Mouse (Mus musculus) thymus, postnatal 14 days (tissue): ENCODE measurements around the gene Ntan1.
"Not testable (repeated sequence)": the region's sequence is repeated elsewhere in the genome, so short reads cannot be mapped to it uniquely, and the experiment has no call there.

ENCODE experiments used
- DNase-seq: peaks from one replicate; pipeline ENCODE4 v3.0.0; 2021

Ntan1 gene

DNA sequence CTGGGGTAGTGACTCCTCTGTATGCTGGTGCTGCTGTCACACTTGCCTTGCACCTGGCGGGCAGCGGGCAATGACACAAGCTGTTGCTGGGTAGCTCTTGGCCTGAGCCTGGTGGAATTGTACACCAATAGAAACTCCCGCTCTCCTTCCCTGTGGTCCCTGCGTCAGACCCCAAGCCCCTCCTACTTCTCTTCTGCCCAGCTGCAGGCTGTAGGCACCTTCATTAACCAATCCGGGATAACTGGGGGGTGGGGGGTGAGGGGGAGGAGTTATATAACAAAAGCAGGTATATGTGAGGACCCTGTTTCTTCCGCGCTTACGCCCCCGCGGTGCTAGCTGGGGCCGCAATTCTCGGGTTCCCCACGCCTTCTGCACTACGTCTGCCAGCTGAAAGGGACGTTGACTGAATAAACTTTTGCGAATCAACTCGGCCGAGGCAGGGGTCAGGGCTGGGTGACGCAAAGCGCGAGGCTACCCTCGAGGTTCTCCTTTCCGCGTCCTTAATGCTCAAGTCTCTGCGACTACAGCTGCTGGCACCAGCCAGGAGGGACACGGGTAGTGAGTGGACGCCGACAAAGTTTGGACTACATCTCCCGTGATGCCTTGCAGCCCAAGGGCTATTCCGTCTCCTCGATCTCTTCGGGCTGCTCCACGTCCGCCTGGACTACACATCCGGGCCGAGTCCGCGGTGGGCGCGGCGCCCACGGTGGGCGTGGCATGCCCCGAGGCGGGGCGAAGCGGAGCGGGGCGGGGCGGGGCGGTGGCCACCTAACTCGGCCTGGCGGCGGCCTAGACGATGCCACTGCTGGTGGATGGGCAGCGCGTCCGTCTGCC, at the start of gene Ntan1:
Gene Ntan1 (plus strand): TSS at position 286 of the 834 bp plus-strand sequence.
- DNase-seq, result peak; percentile 95

DNA sequence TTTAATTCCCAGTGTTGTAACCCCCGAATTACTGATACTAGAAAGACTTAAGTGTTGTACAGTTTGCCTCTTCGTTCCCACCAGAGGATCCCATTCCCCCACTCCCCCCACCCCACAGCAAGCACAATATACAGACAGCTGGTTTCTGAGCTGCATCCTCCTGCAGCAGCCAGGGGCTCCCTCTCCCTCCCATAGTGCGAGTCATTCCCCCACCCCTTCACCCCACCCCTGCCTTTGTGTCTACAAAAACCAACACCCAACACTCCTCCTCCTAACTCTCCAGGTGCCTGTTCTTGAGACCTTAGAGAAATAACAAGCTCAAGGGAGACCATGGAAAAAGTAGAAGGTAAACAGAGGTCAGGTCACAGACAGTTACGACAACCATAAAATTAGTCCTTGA, 47.0 kb upstream of the Ntan1 start:
- DNase-seq, result not testable (repeated sequence)

DNA sequence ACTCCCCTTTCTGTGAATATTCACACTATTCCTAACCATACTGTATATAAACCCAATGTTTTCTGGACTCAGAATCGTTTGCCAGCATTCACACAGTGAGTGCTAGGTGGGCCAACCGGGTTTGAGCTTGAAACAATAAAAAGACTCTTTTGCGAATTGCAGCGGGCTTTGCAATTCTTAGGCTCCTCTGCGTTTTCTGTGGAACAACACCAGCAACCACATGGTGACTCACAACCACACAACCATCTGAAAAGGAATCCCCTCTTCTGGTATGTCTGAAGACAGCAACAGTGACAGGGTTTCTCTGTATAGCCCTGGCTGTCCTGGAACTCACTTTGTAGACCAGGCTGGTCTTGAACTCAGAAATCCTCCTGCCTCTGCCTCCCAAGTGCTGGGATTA, 46.6 kb upstream of the Ntan1 start:
- not testable (repeated sequence) for DNase-seq

DNA sequence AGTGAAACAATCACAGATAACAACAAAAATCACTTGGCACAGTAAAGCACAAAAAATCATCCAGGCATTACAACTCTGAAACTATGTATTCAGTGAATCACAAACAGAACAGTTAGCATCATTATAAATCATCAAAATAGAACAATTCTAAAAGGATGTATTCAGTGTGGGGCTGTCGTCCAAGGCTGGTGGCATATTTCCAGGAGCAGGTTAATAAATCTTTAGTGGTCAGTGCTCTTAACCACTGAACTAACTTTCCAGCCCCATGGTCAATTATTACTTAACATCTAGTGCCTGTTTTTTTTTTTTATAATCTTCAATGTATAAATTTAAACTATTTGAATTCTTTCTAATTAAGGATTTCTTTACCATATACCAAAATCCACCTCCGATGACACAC, 44.6 kb upstream of the Ntan1 start:
- not testable (repeated sequence) for DNase-seq

DNA sequence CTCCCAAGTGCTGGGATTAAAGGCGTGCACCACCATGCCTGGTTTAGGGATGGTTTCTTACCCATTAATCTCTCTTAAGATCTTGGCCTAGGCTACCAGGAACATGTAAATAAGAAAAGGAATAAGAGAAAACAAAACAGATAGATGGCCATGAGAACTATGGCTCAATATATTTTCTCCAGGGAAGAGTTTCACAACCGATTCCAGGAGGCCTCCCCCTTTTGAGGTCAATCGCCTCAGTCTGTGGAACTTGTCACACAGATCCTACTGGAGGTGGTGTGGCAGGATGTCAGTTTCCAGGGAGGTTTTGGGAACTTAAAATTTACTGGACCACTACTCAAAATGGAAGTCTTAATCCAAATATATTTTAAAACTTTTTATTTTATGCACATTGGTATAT, 44.0 kb upstream of the Ntan1 start:
- DNase-seq, result not testable (repeated sequence)

DNA sequence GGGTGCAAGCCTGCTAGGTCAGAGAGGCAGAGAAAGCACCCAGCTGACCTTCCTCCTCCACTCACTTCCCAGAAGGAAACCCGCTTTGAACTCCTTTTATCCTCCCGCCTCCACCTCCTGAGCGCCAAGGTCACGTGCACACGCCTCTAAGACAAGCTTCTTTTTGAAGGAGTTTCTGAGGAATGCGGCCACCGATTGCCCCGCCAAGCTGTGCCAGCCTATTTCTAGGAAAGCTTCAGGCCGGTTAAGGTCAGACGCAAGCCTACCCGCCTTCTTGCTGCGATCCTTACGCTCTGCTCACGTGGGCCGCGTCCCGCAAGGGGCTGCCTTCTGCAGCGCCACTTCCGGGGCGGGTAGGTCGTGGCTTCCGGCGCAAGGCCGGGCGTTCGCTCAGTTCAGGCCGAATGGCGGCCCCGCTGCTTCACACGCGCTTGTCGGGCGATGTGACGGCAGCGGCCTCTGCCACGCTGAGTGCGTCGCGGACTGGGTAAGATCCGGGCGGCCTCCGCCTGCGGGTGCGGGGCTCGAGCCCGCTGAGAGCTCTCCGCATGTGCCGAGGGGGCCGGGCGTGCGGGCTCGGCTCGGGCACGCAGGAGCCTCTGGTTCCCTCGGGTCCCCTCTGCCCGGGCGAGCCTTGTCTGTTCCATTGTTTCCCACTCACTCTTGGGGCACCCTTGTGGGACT, 38.1 kb upstream of the Ntan1 start, which contains the start of gene Rrn3:
Gene Rrn3 (plus strand): TSS at position 356 of the 684 bp plus-strand sequence.
- peak; percentile 89 for DNase-seq

DNA sequence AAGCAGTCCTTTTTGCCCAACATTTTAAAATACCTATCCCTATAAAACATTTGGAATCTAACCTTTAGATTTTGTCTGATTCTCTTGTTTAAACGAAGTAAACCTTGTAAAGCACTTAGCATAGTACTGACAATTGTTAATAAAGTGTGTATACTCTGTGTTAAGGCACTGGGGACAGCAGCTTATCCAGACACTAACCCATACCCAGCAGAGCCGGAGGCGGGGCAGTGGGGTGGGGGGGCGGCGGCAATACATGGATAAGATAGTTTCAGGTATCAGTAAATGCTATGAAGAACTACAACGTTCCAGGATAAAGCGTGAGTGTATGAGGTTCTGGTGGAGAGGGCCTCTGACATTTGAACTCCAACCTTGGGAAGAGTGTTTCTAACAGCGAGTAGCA, 37.4 kb upstream of the Ntan1 start:
- no peak for DNase-seq

- DNase-seq, result no peak
These were observed 32.7 kb upstream of the Ntan1 start for GRCm38 (mm10) chr16:13785932-13786331.

DNA sequence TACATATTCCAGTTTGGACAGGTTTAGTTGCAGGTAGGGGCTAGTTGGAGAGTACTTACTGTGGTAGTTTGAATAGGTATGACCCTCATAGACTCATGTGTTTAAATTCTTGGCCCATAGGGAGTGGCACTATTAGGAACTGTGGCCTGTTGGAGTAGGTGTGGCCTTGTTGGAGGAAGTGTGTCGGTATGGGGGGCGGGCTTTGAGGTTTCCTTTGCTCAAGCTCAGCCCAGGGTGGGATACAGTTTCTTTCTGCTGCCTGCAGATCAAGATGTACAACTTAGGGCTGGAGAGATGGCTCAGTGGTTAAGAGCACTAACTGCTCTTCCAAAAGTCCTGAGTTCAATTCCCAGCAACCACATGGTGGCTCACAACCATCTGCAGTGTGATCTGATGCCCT, 25.2 kb upstream of the Ntan1 start:
- DNase-seq, result not testable (repeated sequence)

DNA sequence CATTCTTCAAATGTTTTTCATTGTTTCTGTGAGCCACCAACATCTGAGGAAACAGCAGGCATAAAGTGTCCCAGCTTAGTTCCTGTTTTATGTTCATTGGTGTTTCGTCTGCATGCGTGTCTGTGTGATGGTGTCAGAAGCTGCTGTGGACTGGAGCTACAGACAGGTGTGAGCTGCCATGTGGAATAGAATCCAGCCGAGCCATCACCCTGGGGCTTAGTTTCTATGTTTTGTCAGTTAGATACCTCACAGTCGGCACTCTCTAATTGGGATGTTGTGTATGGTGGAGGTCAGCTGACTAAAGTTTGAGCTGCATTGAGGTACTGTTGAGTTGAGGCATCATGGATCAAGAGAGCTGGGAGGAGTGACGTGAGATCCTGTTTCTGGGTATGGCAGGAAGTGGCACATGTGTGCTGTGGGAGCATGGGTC, 21.9 kb upstream of the Ntan1 start:
- no peak for DNase-seq

DNA sequence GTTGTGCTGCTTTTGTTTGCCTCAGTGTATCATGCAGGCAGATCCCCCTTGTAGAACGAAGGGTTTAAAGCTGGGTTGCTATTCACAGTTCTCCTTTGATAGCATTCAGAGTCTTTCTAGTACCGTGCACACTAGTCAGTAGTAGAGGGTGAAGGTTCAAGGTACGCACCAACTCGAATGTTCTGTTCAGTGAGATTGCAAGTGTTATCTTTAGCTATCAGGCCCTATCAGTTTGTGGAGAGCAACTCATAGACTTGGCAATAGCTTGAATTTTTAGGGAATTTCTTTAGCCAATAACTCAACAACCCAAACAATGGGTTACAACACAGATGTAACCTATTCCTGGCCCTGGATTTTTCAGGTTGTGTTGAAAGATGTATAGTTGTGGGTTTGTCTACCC, 17.4 kb upstream of the Ntan1 start:
- no peak for DNase-seq

GRCm38 (mm10) chr16:13804666-13805065, 14.0 kb upstream of the Ntan1 start:
- no peak for DNase-seq

DNA sequence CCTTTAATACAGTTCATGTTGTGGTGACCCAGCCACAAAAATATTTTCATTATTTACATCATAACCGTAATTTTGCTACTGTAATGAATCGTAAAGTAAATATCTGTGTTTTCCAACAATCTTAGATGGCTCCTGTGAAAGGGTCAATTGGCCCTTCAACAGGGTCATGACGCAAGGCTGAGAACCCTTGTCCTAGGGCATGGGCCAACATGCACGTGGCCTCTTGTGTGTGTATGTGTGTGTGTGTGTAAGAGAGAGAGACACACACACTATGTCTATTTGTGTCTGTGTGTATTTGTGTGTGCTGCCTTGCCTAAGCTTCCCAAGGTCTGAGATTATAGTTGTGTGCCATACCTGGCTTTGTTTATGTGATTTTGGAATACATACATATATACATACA, 11.0 kb upstream of the Ntan1 start:
- no peak for DNase-seq

DNA sequence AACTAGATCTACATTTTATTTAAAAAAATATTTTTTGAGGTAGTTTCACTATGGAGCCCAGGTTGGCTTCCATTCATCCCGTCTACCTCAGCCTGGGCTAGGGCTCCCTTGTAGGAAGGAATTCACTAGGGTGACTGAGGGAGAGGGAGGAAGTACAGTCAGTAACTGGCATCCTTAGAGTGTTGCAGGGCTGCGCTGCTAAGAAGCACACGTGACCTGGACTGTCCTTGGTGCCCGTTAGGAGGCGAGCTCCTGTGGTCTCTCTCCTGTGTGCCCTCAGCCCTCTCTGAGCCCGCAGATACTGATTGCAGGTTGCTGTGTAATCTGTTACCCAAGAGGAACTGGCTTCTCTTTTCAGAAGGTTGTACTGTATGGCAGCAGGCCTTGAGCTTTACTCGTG, 10.2 kb upstream of the Ntan1 start:
- no peak for DNase-seq

DNA sequence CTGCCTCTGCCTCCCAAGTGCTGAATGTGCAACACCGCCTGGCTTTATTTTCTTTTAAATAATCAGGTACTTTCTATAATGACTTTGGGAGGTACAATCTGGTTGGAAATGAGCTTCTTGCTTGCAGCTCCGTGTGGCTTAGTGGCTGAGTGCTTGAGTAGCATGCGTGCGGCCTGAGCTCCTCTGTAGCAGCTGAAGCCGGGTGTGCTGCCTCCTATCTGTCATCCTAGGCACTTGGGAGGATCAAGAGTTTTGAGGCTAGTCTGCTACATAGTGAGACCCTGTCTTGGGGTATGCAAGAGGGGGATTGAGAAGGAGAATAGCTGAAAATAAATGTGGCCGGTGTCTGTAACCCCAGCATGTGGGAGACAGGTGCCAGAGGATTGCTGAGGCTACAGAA, 6.5 kb upstream of the Ntan1 start:
- no peak for DNase-seq

DNA sequence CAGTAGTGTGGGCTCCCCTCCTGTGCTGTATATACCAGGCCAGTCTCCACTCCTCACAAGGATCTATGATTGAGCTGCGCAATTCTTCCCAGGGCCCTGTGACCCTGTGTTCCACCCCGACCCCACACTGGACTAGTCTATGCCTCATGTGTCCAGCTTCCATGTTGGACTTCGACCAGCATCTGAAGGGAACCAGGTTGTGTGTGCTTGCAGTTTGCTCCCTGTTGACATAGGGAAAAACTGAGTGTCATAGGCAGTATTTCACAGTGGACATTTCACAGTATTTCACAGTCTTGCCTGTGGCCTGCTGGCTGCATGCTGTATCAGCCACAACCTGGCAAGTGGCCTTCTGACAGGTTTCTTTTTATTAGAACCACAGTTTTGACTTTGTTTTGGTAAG, 5.4 kb upstream of the Ntan1 start:
- no peak for DNase-seq

- DNase-seq, result no peak
These were observed 724 bp downstream of the Ntan1 start for GRCm38 (mm10) chr16:13819394-13819743.

- peak; percentile 21 for DNase-seq
These were observed 1.3 kb downstream of the Ntan1 start for GRCm38 (mm10) chr16:13819806-13820500.

GRCm38 (mm10) chr16:13820771-13821170, 2.1 kb downstream of the Ntan1 start:
- DNase-seq, result no peak

GRCm38 (mm10) chr16:13825781-13826490, 7.3 kb downstream of the Ntan1 start:
- no peak for DNase-seq

DNA sequence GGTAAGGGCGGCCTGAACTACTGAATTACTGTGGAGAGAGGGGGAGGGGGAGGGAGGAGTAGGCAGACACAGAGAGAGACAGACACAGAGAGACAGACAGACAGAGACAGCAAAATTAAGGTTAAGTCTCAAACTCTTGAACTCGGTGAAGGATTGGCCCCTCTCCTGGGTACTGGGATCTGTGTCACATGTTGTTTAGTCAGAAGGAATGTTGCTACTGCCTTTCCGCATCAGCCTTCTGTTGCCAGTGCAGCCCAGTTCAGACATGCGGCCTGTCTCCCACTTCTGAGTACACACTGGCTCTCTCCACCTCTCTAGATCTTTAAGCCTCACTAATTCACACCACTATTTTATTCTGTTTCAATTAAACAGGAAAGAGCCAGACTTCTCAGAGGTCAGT, 7.9 kb downstream of the Ntan1 start:
- DNase-seq, result no peak

DNA sequence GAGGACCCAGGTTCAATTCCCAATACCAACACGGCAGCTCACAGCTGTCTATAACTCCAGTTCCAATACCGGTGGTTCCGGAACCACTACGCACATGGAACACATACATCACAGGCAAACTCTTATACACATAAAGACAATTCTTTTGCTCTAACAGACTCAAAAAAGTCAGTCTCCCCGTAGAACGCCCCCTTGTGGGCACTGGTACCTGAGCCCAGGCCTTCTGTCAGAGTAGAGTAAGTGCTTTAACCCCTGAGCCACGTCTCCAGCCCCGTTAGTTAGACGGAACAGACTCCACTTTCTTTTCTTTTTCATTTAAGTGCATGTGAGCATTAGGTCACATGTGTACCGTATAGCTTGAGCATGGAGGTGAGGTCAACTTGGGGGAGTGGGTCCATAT, 11.8 kb downstream of the Ntan1 start:
- DNase-seq, result peak; percentile 15

DNA sequence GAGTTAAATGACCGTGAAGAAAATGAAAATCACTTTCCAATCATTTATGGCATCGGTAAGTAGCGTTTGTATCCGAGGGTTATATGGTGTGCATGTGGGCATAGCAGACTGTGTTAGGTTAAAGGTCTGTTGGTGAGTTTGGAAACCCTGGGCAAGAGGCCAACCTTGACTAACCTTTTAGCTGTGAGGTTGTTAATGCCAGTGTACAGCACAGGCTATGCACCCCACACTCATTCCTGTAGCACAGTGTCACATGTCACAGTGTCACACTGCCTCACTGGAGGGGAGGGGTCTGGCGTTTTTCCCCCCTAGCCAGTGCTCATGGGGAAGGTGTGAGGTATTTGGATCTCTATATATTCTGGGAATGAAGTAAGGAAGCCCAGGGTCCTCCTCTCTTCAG, 13.0 kb downstream of the Ntan1 start:
- no peak for DNase-seq
